Mouse (Mus musculus) hindbrain, postnatal 0 days (tissue): ENCODE results near the gene Cideb. TPM values are rescaled to one million over a fixed set of nuclear protein-coding genes. Genes with fewer than 3 reads are reported as not detected.
A peak's percentile ranks its signal among the peaks of the same experiment; 100 is the strongest.

Experiments
- ATAC-seq: fragments of 200-750 bp; cut with Nextera tagmentation; 2 replicates; pipeline ENCODE4 v1.8.0; 2017; ENCODE audit warnings: mild to moderate bottlenecking, moderate TSS enrichment, moderate library complexity
- DNase-seq: peaks from one replicate; pipeline ENCODE4 v3.0.0-alpha.2; 2015; ENCODE audit warnings: low spot score
- H3K27ac ChIP-seq: fragments of 300-500 bp; sonication (generic); 2 replicates; pipeline ENCODE4 v1.5.1; 2014; ENCODE audit warnings: mild to moderate bottlenecking
- H3K27me3 ChIP-seq: fragments of 300-500 bp; sonication (generic); 2 replicates; pipeline ENCODE4 v1.6.1; 2014; ENCODE audit warnings: low read length, mixed read lengths; ENCODE audit not compliant: insufficient read depth
- H3K36me3 ChIP-seq: fragments of 300-500 bp; sonication (generic); 2 replicates; pipeline ENCODE4 v1.6.1; 2014; ENCODE audit warnings: low read length, mixed read lengths; ENCODE audit not compliant: insufficient read depth
- H3K4me1 ChIP-seq: fragments of 300-500 bp; sonication (generic); 2 replicates; pipeline ENCODE4 v1.6.1; 2014; ENCODE audit warnings: antibody characterized with exemption, low read length, mixed read lengths; ENCODE audit not compliant: insufficient read depth
- H3K4me2 ChIP-seq: fragments of 300-500 bp; sonication (generic); 2 replicates; pipeline ENCODE4 v1.6.1; 2014; ENCODE audit warnings: low read depth, mild to moderate bottlenecking, low read length, moderate library complexity, mixed read lengths
- H3K4me3 ChIP-seq: fragments of 300-500 bp; sonication (generic); 2 replicates; pipeline ENCODE4 v1.5.1; 2014; ENCODE audit warnings: low read length
- H3K9ac ChIP-seq: fragments of 300-500 bp; sonication (generic); replicated peaks from 2 replicates; pipeline ENCODE4 v1.6.1; 2014; ENCODE audit warnings: mild to moderate bottlenecking, low read length, moderate library complexity, mixed read lengths
- H3K9me3 ChIP-seq: fragments of 300-500 bp; sonication (generic); 2 replicates; pipeline ENCODE4 v1.6.1; 2016; ENCODE audit warnings: low read length, mixed read lengths
- CTCF ChIP-seq: IDR thresholded peaks from 2 replicates; pipeline ENCODE4 v1.5.1; 2016; ENCODE audit warnings: antibody characterized with exemption, control low read depth, low read depth
- WGBS: fragments of 180-500 bp; shearing (Covaris S2); extraction: QIAGEN DNeasy Blood & Tissue Kit; methylation state at CpG from one replicate; pipeline ENCODE4 v1.1.7; 2014; 5-methylcytosine and 5-hydroxymethylcytosine counted together
- polyA plus RNA-seq: library from polyadenylated mRNA; unstranded; fragments of >200 nt; fragmentation: Nextera tagmentation; extraction: Ambion mirVana; gene quantifications from 2 replicates; pipeline ENCODE4 v1.2.1, GENCODE M21; 2015
- total RNA-seq: library from RNA; depleted of rRNA; stranded (reverse); fragments of >200 nt; gene quantifications from 2 replicates; pipeline ENCODE4 v1.2.3, GENCODE M21; 2014

Gene Cideb
- total and polyA plus RNA-seq, 2 experiments from 2014 or later: 0.75 to 1.9 TPM

DNA sequence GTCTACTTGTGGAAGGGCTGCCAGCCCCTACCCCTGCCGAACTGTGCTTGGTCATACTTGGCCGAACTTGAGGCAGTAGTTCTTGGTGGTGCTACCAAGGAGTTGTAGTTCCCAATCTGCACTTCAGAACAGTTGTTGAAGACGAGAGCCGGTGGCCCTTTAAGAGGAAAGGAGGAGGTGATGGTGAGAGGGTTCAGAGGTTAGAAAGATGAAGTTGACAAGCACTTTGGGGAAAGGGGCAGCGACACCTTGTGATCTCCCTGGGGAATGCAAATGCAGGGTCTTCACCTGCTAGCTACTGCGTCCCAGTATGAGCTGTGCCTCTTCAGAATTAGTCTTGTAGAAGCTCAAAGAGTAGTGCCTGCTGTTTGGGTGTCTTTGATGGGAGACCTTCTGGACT, 26.9 kb upstream of the Cideb start:
- H3K36me3 ChIP-seq: no peaks in the 10 kb centered on the region
- H3K9me3 ChIP-seq: no peaks in the 10 kb centered on the region
- H3K4me3 ChIP-seq: no peak overlapping the region
- DNase-seq (no peak), ATAC-seq (no peak)
- H3K9ac ChIP-seq: no peak overlapping the region
- no peak overlapping the region for H3K4me2 ChIP-seq
- peaks cover 9% of the 10 kb centered on the region; the same call in 1 of the 2 replicates for H3K4me1 ChIP-seq
- no peak for TF ChIP-seq CTCF
- no peak overlapping the region for H3K27ac ChIP-seq
- peaks cover 72% of the 10 kb centered on the region for H3K27me3 ChIP-seq
- WGBS: 23% methylated on average over 6 of the region's 6 CpGs

DNA sequence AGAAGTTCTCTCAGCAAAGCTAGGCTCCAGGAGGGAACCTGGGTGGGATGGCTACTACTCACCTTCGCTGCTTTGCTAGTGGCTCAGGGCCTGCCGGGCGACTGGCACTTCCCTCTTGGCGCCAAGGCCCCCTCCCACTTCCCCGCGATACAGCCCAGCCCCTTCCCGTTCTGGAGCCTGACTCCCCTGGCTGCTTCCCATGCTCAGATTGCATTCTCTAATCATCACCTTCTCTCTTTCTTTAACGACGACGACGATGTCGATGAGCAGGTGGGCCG, 25.6 kb upstream of the Cideb start, which contains the start of gene Adcy4:
TSS of gene Adcy4 (minus strand) at position 138 of the 278 bp plus-strand sequence.
- 4% methylated on average over 13 of the region's 13 CpGs for WGBS
- Histone ChIP-seq H3K4me2 (peak within 1 kb of the TSS; percentile 57), H3K4me1 (peaks cover 9% of the 10 kb centered on the region; the same call in 1 of the 2 replicates), H3K27ac (no peak within 1 kb of the TSS; the same call in 1 of the 2 replicates), H3K9ac (no peak within 1 kb of the TSS), H3K4me3 (peak within 1 kb of the TSS; percentile 29), H3K9me3 (no peaks in the 10 kb centered on the region), H3K27me3 (peaks cover 63% of the 10 kb centered on the region), H3K36me3 (no peaks in the 10 kb centered on the region)
- DNase-seq: no peak
- no peak for TF ChIP-seq CTCF
- ATAC-seq: no peak

DNA sequence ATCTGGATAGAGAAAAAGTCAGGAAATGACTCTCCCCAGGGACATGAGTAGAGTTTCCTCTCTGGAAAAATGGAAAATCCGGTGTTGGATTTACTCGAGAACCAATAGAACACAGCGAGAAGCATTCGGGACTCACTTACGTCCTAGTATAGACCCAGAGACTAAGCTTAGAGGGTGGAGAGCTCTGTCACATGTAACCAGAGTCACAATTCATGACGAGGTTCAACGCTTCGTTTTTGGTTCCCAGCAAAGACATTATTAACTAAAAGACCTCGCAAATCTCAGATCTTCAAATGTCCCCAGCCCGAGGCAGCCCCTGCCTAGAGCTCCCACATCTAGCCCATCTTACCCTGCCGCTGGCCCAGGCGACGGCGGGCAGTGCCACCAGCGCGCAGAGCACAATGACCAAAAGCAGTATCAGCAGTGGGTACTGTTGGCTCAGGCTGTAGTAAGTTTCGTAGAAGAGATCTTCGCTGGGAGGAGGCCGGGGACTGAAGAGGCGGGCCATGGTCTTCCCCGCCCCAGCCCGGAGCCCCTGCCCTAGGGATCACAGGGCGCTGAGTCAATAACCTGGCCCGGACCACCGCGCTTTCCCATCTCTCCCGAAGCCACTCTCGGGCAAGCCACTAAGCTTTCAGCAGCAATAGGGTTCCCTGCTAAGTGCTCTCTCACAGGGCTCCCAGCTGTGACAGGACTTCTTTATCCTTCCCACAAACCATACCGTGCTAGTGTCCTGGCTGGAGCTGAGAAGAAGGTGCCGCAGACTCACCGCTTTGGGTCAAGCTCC, 25.1 kb upstream of the Cideb start:
- Histone ChIP-seq H3K4me1 (peaks cover 9% of the 10 kb centered on the region; the same call in 1 of the 2 replicates), H3K9ac (no peak overlapping the region), H3K27ac (no peak overlapping the region; the same call in 1 of the 2 replicates), H3K27me3 (peaks cover 58% of the 10 kb centered on the region), H3K9me3 (no peaks in the 10 kb centered on the region), H3K4me2 (peak overlapping the region; percentile 57), H3K4me3 (peak overlapping the region; percentile 29), H3K36me3 (no peaks in the 10 kb centered on the region)
- ATAC-seq (no peak), DNase-seq (peak; percentile 67)
- 2% methylated on average over 31 of the region's 31 CpGs for WGBS
- no peak for TF ChIP-seq CTCF

DNA sequence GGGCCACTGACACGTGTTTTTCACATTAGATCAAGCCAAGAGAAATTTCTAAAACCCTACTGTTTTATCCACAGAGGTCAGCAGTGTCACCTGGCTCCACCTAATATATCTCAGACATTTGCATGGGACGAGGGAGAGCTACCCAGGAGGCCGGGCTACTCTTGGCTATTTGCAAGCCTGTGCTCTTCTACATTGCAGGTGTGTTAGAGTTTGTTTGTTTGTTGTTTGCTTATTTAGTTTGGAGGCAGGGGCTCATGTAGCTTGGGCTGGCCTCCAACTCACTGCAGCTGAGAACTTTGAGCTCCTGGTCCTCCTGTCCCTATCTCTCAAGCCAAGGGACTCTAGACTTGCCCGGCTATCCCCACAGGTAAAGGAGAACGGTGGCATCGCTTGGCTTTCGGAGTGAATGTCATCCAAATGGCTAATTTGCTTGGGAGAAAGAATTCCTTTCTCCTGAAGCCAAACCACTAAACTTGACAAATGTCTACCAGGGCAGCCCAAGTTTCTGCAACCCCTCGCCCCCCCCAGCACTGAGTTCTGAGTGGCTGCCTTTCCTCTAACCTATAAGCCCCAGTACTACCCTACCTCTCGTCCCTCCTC, 24.2 kb upstream of the Cideb start:
- DNase-seq: no peak
- Histone ChIP-seq H3K4me1 (peaks cover 9% of the 10 kb centered on the region; the same call in 1 of the 2 replicates), H3K9ac (no peak overlapping the region), H3K27me3 (peaks cover 51% of the 10 kb centered on the region), H3K36me3 (no peaks in the 10 kb centered on the region), H3K9me3 (no peaks in the 10 kb centered on the region), H3K27ac (no peak overlapping the region), H3K4me3 (no peak overlapping the region; the same call in 1 of the 2 replicates), H3K4me2 (peak overlapping the region; percentile 57)
- no peak for ATAC-seq
- WGBS: 52% methylated on average over 9 of the region's 9 CpGs
- TF ChIP-seq CTCF: no peak

DNA sequence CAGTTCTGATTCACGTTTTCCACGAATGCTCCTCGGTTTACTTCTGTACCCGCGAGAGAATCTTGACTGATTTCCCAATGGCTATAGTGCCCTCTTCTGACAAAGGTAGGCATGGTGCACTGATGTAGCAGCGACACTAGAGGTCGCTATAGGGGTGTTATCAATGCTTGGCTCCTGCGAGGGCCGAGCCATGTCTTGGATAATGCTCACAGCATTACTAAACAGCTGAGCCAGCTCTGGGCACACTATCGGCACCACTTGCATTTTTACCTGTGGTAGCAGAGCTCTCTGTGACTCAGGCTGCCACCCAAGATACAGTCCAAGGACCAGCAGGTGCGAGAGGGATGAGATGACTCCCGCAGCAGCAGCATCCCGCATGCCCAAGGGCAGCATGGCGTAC, 23.1 kb upstream of the Cideb start:
- WGBS: 15% methylated on average over 14 of the region's 14 CpGs
- Histone ChIP-seq H3K4me1 (peaks cover 9% of the 10 kb centered on the region; the same call in 1 of the 2 replicates), H3K27ac (no peak overlapping the region), H3K36me3 (no peaks in the 10 kb centered on the region), H3K9me3 (no peaks in the 10 kb centered on the region), H3K4me3 (peak overlapping the region; percentile 21), H3K9ac (no peak overlapping the region), H3K4me2 (peak overlapping the region; percentile 47), H3K27me3 (peaks cover 42% of the 10 kb centered on the region)
- peak; percentile 99 for TF ChIP-seq CTCF
- DNase-seq (peak; percentile 92), ATAC-seq (peak; percentile 83)

DNA sequence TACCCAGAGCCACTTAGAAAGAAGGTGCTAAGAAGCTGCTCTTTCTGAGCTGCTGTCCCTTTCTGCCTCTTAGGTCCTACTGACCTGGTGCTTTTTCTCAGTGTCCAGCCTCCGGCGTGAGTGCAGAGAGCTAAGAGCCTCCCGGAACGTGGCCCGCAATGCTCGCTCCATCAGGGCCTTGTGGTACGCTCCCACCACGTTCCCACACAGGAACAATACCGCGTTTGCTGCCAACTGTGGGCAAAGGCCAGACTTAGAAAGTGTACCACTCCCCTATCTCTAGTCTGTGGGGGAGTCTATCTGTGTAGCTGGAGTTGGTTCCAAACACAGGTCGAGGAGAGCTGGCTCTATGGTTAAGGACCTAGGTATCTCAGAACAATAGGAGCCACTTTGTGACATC, 22.5 kb upstream of the Cideb start:
- ATAC-seq (no peak), DNase-seq (no peak)
- Histone ChIP-seq H3K4me2 (peak overlapping the region; percentile 47; the same call in 1 of the 2 replicates), H3K27me3 (peaks cover 37% of the 10 kb centered on the region), H3K9ac (no peak overlapping the region), H3K4me3 (no peak overlapping the region), H3K9me3 (no peaks in the 10 kb centered on the region), H3K4me1 (peaks cover 9% of the 10 kb centered on the region; the same call in 1 of the 2 replicates), H3K27ac (no peak overlapping the region), H3K36me3 (no peaks in the 10 kb centered on the region)
- WGBS: 82% methylated on average over 11 of the region's 11 CpGs
- TF ChIP-seq CTCF: no peak
